Mouse (Mus musculus) MN1 (cell line): ENCODE measurements at regions not wholly inside any gene's neighbourhood (a gene's known extent, or its start where the extent isn't known, plus 50 kb on each side); places are given as distances from the start of the nearest gene placed in this dataset.

Experiments used
- DNase-seq: peaks from one replicate; pipeline ENCODE4 v3.0.0-alpha.2; 2016; ENCODE audit warnings: low spot score

- no peak for DNase-seq
Observed at GRCm38 (mm10) chr2:117968731-117969130, 142.9 kb upstream of the Thbs1 start.

- DNase-seq: no peak
Observed at GRCm38 (mm10) chr2:117970631-117971030, 141.0 kb upstream of the Thbs1 start.

- no peak for DNase-seq
Observed at GRCm38 (mm10) chr2:117977033-117977432, 134.6 kb upstream of the Thbs1 start.

GRCm38 (mm10) chr2:117980856-117981255 is 130.8 kb upstream of the Thbs1 start:
- DNase-seq: no peak

- DNase-seq: no peak
Observed at GRCm38 (mm10) chr2:117984569-117984968, 127.1 kb upstream of the Thbs1 start.

- no peak for DNase-seq
Observed at GRCm38 (mm10) chr2:117987426-117988215, 124.1 kb upstream of the Thbs1 start.

- no peak for DNase-seq
Observed at GRCm38 (mm10) chr2:117988396-117989173, 123.1 kb upstream of the Thbs1 start.

GRCm38 (mm10) chr2:117989215-117989614 is 122.5 kb upstream of the Thbs1 start:
- DNase-seq: no peak

- DNase-seq: no peak
Observed at GRCm38 (mm10) chr2:117996130-117997083, 115.3 kb upstream of the Thbs1 start.

GRCm38 (mm10) chr2:117999641-118000040 is 112.0 kb upstream of the Thbs1 start:
- no peak for DNase-seq

- no peak for DNase-seq
Observed at GRCm38 (mm10) chr2:118004191-118004590, 107.5 kb upstream of the Thbs1 start.

- no peak for DNase-seq
Observed at GRCm38 (mm10) chr2:118007539-118008427, 103.9 kb upstream of the Thbs1 start.

GRCm38 (mm10) chr2:118011679-118012078 is 100.0 kb upstream of the Thbs1 start:
- DNase-seq: no peak

GRCm38 (mm10) chr2:118012211-118012610 is 99.5 kb upstream of the Thbs1 start:
- DNase-seq: no peak

- no peak for DNase-seq
Observed at GRCm38 (mm10) chr2:118013156-118013555, 98.5 kb upstream of the Thbs1 start.

GRCm38 (mm10) chr2:118015182-118015581 is 96.5 kb upstream of the Thbs1 start:
- DNase-seq: no peak

GRCm38 (mm10) chr2:118025829-118026735 is 85.6 kb upstream of the Thbs1 start:
- no peak for DNase-seq

- DNase-seq: no peak
Observed at GRCm38 (mm10) chr2:118028881-118029280, 82.8 kb upstream of the Thbs1 start.

- DNase-seq: no peak
Observed at GRCm38 (mm10) chr2:118029470-118030108, 82.1 kb upstream of the Thbs1 start.

GRCm38 (mm10) chr2:118031662-118032061 is 80.0 kb upstream of the Thbs1 start:
- no peak for DNase-seq
